Mouse (Mus musculus): ENCODE data around the gene Ccm2.

Gene Ccm2

DNA sequence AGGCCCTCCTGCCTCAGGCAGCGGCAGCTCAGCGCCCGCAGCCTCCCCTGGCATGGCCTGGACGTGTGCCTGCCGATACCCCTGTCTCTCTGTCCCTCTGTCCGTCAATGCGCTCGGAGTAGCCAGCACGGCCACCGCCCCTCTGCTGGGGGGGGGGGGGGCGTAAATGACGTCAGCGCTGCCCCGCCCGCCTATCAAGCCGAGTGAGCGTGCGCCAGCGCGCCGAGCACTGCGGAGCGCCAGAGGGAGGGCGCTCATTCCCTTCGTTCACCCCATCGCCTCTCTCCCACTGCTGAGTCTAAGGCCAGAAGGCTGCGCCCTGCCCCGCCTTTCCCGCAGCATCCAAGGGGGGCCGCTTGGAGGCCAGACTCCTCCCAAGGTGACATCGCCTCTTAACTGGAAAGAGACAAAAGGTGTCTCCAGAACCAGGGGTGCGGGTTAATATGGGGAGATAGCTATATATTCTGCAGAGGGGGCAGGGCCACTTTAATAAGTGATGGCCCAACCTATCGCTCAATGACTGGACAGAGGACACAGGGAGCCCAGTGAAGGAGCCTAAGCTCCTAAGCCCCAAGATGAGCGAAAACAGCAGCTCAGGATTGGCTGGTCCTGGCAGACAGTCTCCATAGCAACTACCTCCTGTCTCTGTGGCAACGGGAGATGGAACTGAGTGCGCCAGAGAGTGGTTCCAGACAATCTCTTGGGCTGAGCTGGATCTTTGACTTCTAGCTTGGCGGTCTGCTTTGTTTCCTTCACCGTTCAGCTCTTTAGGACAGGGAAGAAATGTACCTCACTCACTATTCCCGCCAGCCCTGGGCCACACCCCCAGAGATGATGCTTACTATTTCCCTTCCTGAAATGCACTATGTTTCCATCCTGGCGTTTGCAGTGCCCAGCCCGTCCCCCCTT is 59.1 kb downstream of the Ccm2 start, which contains the start of gene Nacad:
Gene Nacad (minus strand): TSS at position 563 of the 909 bp plus-strand sequence.
- DNase-seq = no peak

- DNase-seq = peak; percentile 28
Observed at GRCm38 (mm10) chr11:6615250-6616205, 68.8 kb downstream of the Ccm2 start.

- DNase-seq = no peak
Observed at GRCm38 (mm10) chr11:6623704-6624103, 77.0 kb downstream of the Ccm2 start.

DNA sequence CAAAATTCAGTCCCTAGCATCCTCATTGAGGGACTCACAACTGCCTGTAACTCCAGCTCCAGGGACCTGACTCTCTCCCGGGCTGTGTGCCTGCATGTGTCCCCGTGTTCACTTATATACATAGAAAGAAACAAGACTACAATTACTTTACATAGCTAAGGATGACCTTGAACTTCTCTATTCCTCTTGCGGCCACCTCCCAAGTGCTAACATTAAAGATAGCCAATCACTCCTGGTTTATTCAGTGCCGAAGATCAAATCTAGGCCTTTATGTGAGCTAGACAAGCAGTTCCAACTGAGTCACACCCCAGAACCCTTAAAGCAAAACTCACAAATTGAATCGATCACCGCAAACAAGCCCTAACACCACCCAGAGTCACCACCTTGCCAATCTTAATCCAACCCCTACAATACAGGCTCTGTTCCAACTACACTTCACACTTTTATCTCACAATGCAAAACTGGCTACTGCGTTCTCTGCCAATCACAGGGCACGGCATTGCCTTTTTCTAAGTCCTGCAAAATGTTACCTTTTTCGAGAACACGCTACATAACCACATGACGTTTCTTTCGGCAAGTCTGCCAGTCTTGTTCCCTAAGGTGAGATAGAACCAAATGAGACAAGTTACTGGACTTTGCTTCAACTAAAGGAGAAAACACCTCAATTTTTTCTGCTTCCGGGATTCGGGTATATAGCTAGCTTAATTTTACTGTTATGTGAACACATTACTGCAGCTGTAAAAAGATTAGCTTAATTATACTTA is 78.1 kb downstream of the Ccm2 start:
- no peak for DNase-seq

GRCm38 (mm10) chr11:6625478-6626387 is 79.0 kb downstream of the Ccm2 start, which contains the start of gene Tbrg4:
Tbrg4 (minus strand) TSS chr11:6626067.
- DNase-seq = peak; percentile 95

DNA sequence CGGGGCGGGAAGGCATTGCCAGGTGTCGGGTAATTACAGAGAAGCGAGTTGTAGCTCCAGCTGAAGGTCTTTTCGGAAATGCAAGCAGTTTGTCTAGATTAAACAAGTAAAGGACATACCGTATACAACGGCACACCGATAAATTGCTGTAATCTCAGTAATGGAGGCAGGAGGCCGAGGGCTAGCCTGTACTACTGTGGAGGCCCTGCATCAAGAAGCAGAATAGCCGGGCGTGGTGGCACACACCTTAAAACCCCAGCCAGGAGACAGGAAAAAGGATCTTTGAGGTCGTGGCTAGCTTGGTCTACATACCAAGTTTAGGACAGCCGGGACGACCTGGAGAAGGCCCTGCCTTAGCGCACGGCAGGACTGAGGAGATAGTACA is 79.7 kb downstream of the Ccm2 start:
- DNase-seq = no peak

DNA sequence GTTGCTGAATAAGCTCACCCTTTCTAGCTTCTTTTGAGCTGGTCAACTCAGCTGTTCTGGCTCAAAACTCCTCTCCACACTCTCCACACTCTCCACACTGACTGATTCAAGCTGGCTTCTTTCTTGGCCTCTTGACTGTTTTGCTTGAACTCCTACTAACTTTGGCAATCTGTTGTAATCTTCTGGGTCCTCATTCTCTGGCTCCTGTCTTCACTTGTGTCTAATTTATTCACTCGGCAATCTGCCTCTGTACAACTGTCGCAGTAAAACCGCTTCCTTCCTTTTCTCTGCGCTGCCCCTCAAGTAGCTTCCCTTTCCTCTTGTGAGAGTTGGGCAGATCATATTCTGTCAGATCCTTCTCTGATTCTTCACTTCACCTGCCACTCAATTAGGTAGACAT is 81.0 kb downstream of the Ccm2 start:
- no peak for DNase-seq

DNA sequence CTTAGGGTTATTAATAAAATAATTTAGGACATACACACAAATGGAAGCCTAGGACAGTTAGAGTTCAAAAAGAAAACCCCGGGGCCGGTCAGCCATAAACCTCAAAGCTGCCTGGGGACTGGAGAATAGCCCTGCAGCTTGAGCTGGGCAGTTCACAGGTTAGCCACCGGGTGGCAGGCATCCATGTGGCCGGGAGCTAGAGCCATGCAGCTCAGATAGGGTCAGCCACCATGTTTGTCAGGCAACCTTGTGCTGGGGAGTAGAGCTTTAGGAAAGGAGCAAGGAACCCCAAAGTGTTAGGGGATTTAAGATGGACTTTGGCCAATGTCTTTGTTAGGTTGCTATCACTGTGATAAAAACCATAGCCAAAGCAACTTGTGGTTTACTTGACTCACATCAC is 81.9 kb downstream of the Ccm2 start:
- DNase-seq = peak; percentile 53

DNA sequence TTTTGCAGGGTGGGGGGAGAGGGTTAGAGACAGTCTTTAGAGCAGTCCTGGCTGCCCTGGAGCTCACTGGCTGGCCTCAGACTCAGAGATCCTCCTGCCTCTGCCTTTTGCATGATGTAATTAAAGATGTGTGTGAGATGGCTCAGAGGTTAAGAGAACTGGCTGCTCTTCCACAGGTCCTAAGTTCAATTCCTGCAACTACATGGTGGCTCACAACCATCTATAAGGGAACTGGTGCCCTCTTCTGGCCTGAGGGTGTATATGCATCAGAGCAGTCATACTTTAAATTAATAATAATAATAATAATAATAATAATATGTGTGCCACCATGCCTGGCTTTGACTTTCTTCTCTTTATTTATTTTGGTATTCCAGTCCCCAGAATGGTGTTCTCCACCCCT is 83.0 kb downstream of the Ccm2 start:
- DNase-seq = no peak

DNA sequence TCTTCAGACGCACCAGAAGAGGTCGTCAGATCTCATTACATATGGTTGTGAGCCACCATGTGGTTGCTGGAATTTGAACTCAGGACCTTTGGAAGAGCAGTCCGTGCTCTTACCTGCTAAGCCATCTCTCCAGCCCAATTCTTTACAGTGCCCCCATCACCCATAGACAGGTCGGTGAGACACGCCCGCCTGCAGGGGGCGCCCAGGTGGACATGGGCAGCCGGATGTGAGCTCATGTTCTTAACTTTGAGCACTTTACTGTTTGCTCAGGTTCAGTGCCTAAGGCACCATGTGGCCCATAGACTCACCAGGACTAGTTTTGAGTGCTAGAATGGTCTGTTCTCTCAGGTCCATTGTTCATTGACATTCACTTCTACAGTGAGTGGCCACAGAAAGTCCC is 89.5 kb downstream of the Ccm2 start:
- no peak for DNase-seq

GRCm38 (mm10) chr11:6638537-6638936 is 91.8 kb downstream of the Ccm2 start, which contains the start of gene Wap:
Wap (minus strand) TSS chr11:6638637.
- DNase-seq = no peak

- DNase-seq = no peak
Observed at GRCm38 (mm10) chr11:6639072-6639471, 92.4 kb downstream of the Ccm2 start.

- DNase-seq = no peak
Observed at GRCm38 (mm10) chr11:6644566-6644965, 97.9 kb downstream of the Ccm2 start.

Measured in kidney, adult 18-20 months (tissue).